In genomic region chr14:20956021-20956420, GRCm38 (mm10) we compare ENCODE assay signal across 24 mouse cellular contexts.
"Had no signal": no experiment of that assay in that cellular context is flagged by ENCODE, and none has a peak within 500 bp of the region (broad histone marks: within the 10 kb centered on the region; RNA-seq: fewer than 3 reads in every experiment).

No protein-coding gene starts in this region.

- ATAC-seq: midbrain, embryonic 13.5 days; midbrain, embryonic 16.5 days had no signal

- H3K4me3 ChIP-seq: kidney, embryonic 15.5 days; left cerebral cortex, adult 2 months; limb, embryonic 12.5 days; limb, embryonic 15.5 days; liver, embryonic 13.5 days; midbrain, embryonic 13.5 days; myocyte; neural tube, embryonic 13.5 days had no signal

- H3K27ac ChIP-seq: kidney, embryonic 15.5 days; left cerebral cortex, adult 2 months; limb, embryonic 12.5 days; limb, embryonic 15.5 days; liver, embryonic 13.5 days; midbrain, embryonic 13.5 days; neural tube, embryonic 13.5 days; stomach, postnatal 0 days had no signal

- H3K9me3 ChIP-seq: kidney, embryonic 15.5 days; limb, embryonic 12.5 days; limb, embryonic 15.5 days; liver, embryonic 13.5 days; midbrain, embryonic 13.5 days; neural tube, embryonic 13.5 days had no signal

- H3K36me3 ChIP-seq: kidney, embryonic 15.5 days; limb, embryonic 15.5 days; liver, embryonic 13.5 days; midbrain, embryonic 13.5 days; neural tube, embryonic 13.5 days had no signal

- H3K27me3 ChIP-seq: kidney, embryonic 15.5 days; limb, embryonic 12.5 days; limb, embryonic 15.5 days; liver, embryonic 13.5 days; midbrain, embryonic 13.5 days; neural tube, embryonic 13.5 days had no signal

- H3K4me2 ChIP-seq: kidney, embryonic 15.5 days; limb, embryonic 12.5 days; limb, embryonic 15.5 days; liver, embryonic 13.5 days; midbrain, embryonic 13.5 days; neural tube, embryonic 13.5 days had no signal

- DNase-seq: kidney, adult 8-10 months; kidney, postnatal 10 days; kidney, postnatal 4 days; layer of hippocampus, adult 9-11 months; left cerebral cortex, postnatal 4 days; liver, embryonic 13.5 days; lung, adult 2 months; lung, postnatal 14 days; lung, postnatal 4 days; right cerebral cortex, adult 18-20 months; right cerebral cortex, postnatal 14 days; right cerebral cortex, postnatal 4 days; thymus, adult 2 months; thymus, postnatal 14 days; thymus, postnatal 4 days had no signal

- H3K9ac ChIP-seq: kidney, embryonic 15.5 days; limb, embryonic 12.5 days; limb, embryonic 15.5 days; liver, embryonic 13.5 days; midbrain, embryonic 13.5 days; neural tube, embryonic 13.5 days had no signal
